Mouse (Mus musculus) limb, embryonic 14.5 days (tissue): Measurements from ENCODE around the gene Olfr584. TPM values are rescaled to one million over a fixed set of nuclear protein-coding genes. Genes with fewer than 3 reads are reported as not detected.

Source experiments
- ATAC-seq: fragments of 200-750 bp; cut with Nextera tagmentation; 2 replicates; pipeline ENCODE4 v1.8.0; 2017; ENCODE audit warnings: low read depth, moderate number of reproducible peaks, moderate TSS enrichment; ENCODE audit not compliant: low FRiP score
- DNase-seq: peaks from one replicate; pipeline ENCODE4 v3.0.0-alpha.2; 2015; ENCODE audit warnings: low spot score
- H3K27ac ChIP-seq: fragments of 300-500 bp; sonication (generic); replicated peaks from 2 replicates; pipeline ENCODE4 v1.5.1; 2014; ENCODE audit warnings: low read depth, mild to moderate bottlenecking, low read length, moderate library complexity, mixed read lengths
- H3K27me3 ChIP-seq: fragments of 300-500 bp; sonication (generic); 2 replicates; pipeline ENCODE4 v1.6.1; 2014; ENCODE audit warnings: low read length, mixed read lengths; ENCODE audit not compliant: control insufficient read depth, insufficient read depth
- H3K36me3 ChIP-seq: fragments of 300-500 bp; sonication (generic); 2 replicates; pipeline ENCODE4 v1.6.1; 2014; ENCODE audit warnings: mild to moderate bottlenecking, low read length, moderate library complexity, mixed read lengths; ENCODE audit not compliant: control insufficient read depth, insufficient read depth
- H3K4me1 ChIP-seq: fragments of 300-500 bp; sonication (generic); 2 replicates; pipeline ENCODE4 v1.6.1; 2014; ENCODE audit warnings: antibody characterized with exemption, low read length, mixed read lengths; ENCODE audit not compliant: control insufficient read depth, insufficient read depth
- H3K4me2 ChIP-seq: fragments of 300-500 bp; sonication (generic); replicated peaks from 2 replicates; pipeline ENCODE4 v1.6.1; 2014; ENCODE audit warnings: low read depth, mild to moderate bottlenecking, low read length, moderate library complexity; ENCODE audit not compliant: severe bottlenecking
- H3K4me3 ChIP-seq: fragments of 300-500 bp; sonication (generic); replicated peaks from 2 replicates; pipeline ENCODE4 v1.5.1; 2014; ENCODE audit warnings: low read length
- H3K9ac ChIP-seq: fragments of 300-500 bp; sonication (generic); 2 replicates; pipeline ENCODE4 v1.6.1; 2014; ENCODE audit warnings: mild to moderate bottlenecking, low read depth, low read length, moderate library complexity; ENCODE audit not compliant: severe bottlenecking
- H3K9me3 ChIP-seq: fragments of 300-500 bp; sonication (generic); 2 replicates; pipeline ENCODE4 v1.6.1; 2016; ENCODE audit warnings: low read length; ENCODE audit not compliant: control insufficient read depth
- POLR2A ChIP-seq: fragments of 200-500 bp; IDR thresholded peaks from 2 replicates; pipeline ENCODE4 v1.8.0; 2012; ENCODE audit warnings: inconsistent platforms, mild to moderate bottlenecking, moderate library complexity, borderline replicate concordance; ENCODE audit not compliant: insufficient read depth, insufficient read length; ENCODE audit errors: extremely low read depth
- WGBS: fragments of 180-500 bp; shearing (Covaris S2); extraction: QIAGEN DNeasy Blood & Tissue Kit; methylation state at CpG from one replicate; pipeline ENCODE4 v1.1.7; 2014; 5-methylcytosine and 5-hydroxymethylcytosine counted together
- polyA plus RNA-seq, 2 experiments: library from polyadenylated mRNA; depleted of rRNA in 1 of 2; stranded (reverse) in 1 of 2; unstranded in 1 of 2; fragments of >200 nt; fragmentation: Nextera tagmentation in 1 of 2; extraction: Ambion mirVana in 1 of 2; gene quantifications; 2 replicates each; pipeline versions ENCODE4 v1.2.1 to v1.2.3; 2012 to 2014

The Olfr584 gene
- polyA plus RNA-seq, 2 experiments: not detected

DNA sequence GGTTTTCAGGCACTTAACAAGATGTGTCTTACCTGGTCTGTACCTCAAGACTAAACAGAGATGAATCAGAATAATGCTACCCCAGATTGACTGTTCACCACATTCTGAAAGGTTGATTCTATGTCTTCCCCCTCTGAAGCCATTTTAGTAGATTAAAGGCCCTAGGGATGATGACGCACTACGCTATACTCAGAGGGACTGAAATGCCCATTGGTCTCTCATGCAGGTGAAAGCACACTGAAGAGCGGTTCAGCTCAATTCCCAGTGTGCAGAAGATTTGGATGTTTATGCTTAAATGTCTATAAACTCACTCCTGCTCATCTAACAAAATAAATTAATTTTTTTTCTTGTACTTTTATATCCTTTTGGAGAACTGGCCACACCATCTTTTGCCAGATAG lies 43.9 kb downstream of the Olfr584 start, which contains the start of gene Olfr586:
TSS of gene Olfr586 (minus strand) at position 101 of the 400 bp plus-strand sequence.
- Histone ChIP-seq H3K9me3 (no peaks in the 10 kb centered on the region), H3K4me3 (no peak within 1 kb of the TSS), H3K27ac (no peak within 1 kb of the TSS), H3K9ac (no peak within 1 kb of the TSS), H3K36me3 (no peaks in the 10 kb centered on the region), H3K4me1 (no peaks in the 10 kb centered on the region), H3K27me3 (no peaks in the 10 kb centered on the region), H3K4me2 (no peak within 1 kb of the TSS)
- ATAC-seq (no peak), DNase-seq (no peak)
- TF ChIP-seq POLR2A: no peak
- WGBS: 89% methylated on average over 3 of the region's 3 CpGs

Other genes with a start within 250 kb of the Olfr584 start
- not detected in 2 replicates for gene Olfr566, start 223.1 kb upstream of the Olfr584 start, polyA plus RNA-seq (2012; rRNA removed)
- not detected in 2 replicates for gene Olfr566, start 223.1 kb upstream of the Olfr584 start, polyA plus RNA-seq (2014; fragmentation: Nextera tagmentation; extraction: Ambion mirVana)
- not detected in 2 replicates for gene Olfr568, start 204.8 kb upstream of the Olfr584 start, polyA plus RNA-seq (2012; rRNA removed)
- not detected in 2 replicates for gene Olfr568, start 204.8 kb upstream of the Olfr584 start, polyA plus RNA-seq (2014; fragmentation: Nextera tagmentation; extraction: Ambion mirVana)
- not detected in 2 replicates for gene Olfr569, start 191.0 kb upstream of the Olfr584 start, polyA plus RNA-seq (2012; rRNA removed)
- not detected in 2 replicates for gene Olfr569, start 191.0 kb upstream of the Olfr584 start, polyA plus RNA-seq (2014; fragmentation: Nextera tagmentation; extraction: Ambion mirVana)
- gene Olfr570, start 187.3 kb upstream of the Olfr584 start, polyA plus RNA-seq (2012; rRNA removed): not detected in 2 replicates
- not detected in 2 replicates for gene Olfr570, start 187.3 kb upstream of the Olfr584 start, polyA plus RNA-seq (2014; fragmentation: Nextera tagmentation; extraction: Ambion mirVana)
- gene Olfr571, start 164.3 kb upstream of the Olfr584 start, polyA plus RNA-seq (2012; rRNA removed): not detected in 2 replicates
- not detected in 2 replicates for gene Olfr571, start 164.3 kb upstream of the Olfr584 start, polyA plus RNA-seq (2014; fragmentation: Nextera tagmentation; extraction: Ambion mirVana)
- gene Olfr572, start 157.5 kb upstream of the Olfr584 start, polyA plus RNA-seq (2012; rRNA removed): not detected in 2 replicates
- not detected in 2 replicates for gene Olfr572, start 157.5 kb upstream of the Olfr584 start, polyA plus RNA-seq (2014; fragmentation: Nextera tagmentation; extraction: Ambion mirVana)
- gene Olfr573-ps1, start 139.3 kb upstream of the Olfr584 start, polyA plus RNA-seq (2012; rRNA removed): not detected in 2 replicates
- not detected in 2 replicates for gene Olfr573-ps1, start 139.3 kb upstream of the Olfr584 start, polyA plus RNA-seq (2014; fragmentation: Nextera tagmentation; extraction: Ambion mirVana)
- not detected in 2 replicates for gene Olfr574, start 133.4 kb upstream of the Olfr584 start, polyA plus RNA-seq (2012; rRNA removed)
- not detected in 2 replicates for gene Olfr574, start 133.4 kb upstream of the Olfr584 start, polyA plus RNA-seq (2014; fragmentation: Nextera tagmentation; extraction: Ambion mirVana)
- gene Olfr575, start 123.1 kb upstream of the Olfr584 start, polyA plus RNA-seq (2012; rRNA removed): not detected in 2 replicates
- not detected in 2 replicates for gene Olfr575, start 123.1 kb upstream of the Olfr584 start, polyA plus RNA-seq (2014; fragmentation: Nextera tagmentation; extraction: Ambion mirVana)
- not detected in 2 replicates for gene Olfr576, start 119.2 kb upstream of the Olfr584 start, polyA plus RNA-seq (2012; rRNA removed)
- not detected in 2 replicates for gene Olfr576, start 119.2 kb upstream of the Olfr584 start, polyA plus RNA-seq (2014; fragmentation: Nextera tagmentation; extraction: Ambion mirVana)
- not detected in 2 replicates for gene Olfr577, start 105.9 kb upstream of the Olfr584 start, polyA plus RNA-seq (2012; rRNA removed)
- not detected in 2 replicates for gene Olfr577, start 105.9 kb upstream of the Olfr584 start, polyA plus RNA-seq (2014; fragmentation: Nextera tagmentation; extraction: Ambion mirVana)
- gene Olfr578, start 92.6 kb upstream of the Olfr584 start, polyA plus RNA-seq (2012; rRNA removed): not detected in 2 replicates
- not detected in 2 replicates for gene Olfr578, start 92.6 kb upstream of the Olfr584 start, polyA plus RNA-seq (2014; fragmentation: Nextera tagmentation; extraction: Ambion mirVana)
- not detected in 2 replicates for gene Olfr582, start 43.9 kb upstream of the Olfr584 start, polyA plus RNA-seq (2012; rRNA removed)
- gene Olfr582, start 43.9 kb upstream of the Olfr584 start, polyA plus RNA-seq (2014; fragmentation: Nextera tagmentation; extraction: Ambion mirVana): not detected in 2 replicates
- not detected in 2 replicates for gene Olfr583, start 30.6 kb upstream of the Olfr584 start, polyA plus RNA-seq (2012; rRNA removed)
- gene Olfr583, start 30.6 kb upstream of the Olfr584 start, polyA plus RNA-seq (2014; fragmentation: Nextera tagmentation; extraction: Ambion mirVana): not detected in 2 replicates
- not detected in 2 replicates for gene Olfr585, start 15.8 kb downstream of the Olfr584 start, polyA plus RNA-seq (2012; rRNA removed)
- gene Olfr585, start 15.8 kb downstream of the Olfr584 start, polyA plus RNA-seq (2014; fragmentation: Nextera tagmentation; extraction: Ambion mirVana): not detected in 2 replicates
- gene Olfr586, start 43.8 kb downstream of the Olfr584 start, polyA plus RNA-seq (2012; rRNA removed): not detected in 2 replicates
- gene Olfr586, start 43.8 kb downstream of the Olfr584 start, polyA plus RNA-seq (2014; fragmentation: Nextera tagmentation; extraction: Ambion mirVana): not detected in 2 replicates
- gene Olfr588-ps1, start 59.0 kb downstream of the Olfr584 start, polyA plus RNA-seq (2012; rRNA removed): not detected in 2 replicates
- not detected in 2 replicates for gene Olfr588-ps1, start 59.0 kb downstream of the Olfr584 start, polyA plus RNA-seq (2014; fragmentation: Nextera tagmentation; extraction: Ambion mirVana)
- not detected in 2 replicates for gene Olfr589, start 74.5 kb downstream of the Olfr584 start, polyA plus RNA-seq (2012; rRNA removed)
- not detected in 2 replicates for gene Olfr589, start 74.5 kb downstream of the Olfr584 start, polyA plus RNA-seq (2014; fragmentation: Nextera tagmentation; extraction: Ambion mirVana)
- not detected in 2 replicates for gene Olfr591, start 96.5 kb downstream of the Olfr584 start, polyA plus RNA-seq (2012; rRNA removed)
- gene Olfr591, start 96.5 kb downstream of the Olfr584 start, polyA plus RNA-seq (2014; fragmentation: Nextera tagmentation; extraction: Ambion mirVana): not detected in 2 replicates
- gene Olfr592, start 102.9 kb downstream of the Olfr584 start, polyA plus RNA-seq (2012; rRNA removed): not detected in 2 replicates
- not detected in 2 replicates for gene Olfr592, start 102.9 kb downstream of the Olfr584 start, polyA plus RNA-seq (2014; fragmentation: Nextera tagmentation; extraction: Ambion mirVana)
- gene Olfr593, start 130.0 kb downstream of the Olfr584 start, polyA plus RNA-seq (2012; rRNA removed): not detected in 2 replicates
- gene Olfr593, start 130.0 kb downstream of the Olfr584 start, polyA plus RNA-seq (2014; fragmentation: Nextera tagmentation; extraction: Ambion mirVana): not detected in 2 replicates
- gene Olfr594, start 135.1 kb downstream of the Olfr584 start, polyA plus RNA-seq (2012; rRNA removed): not detected in 2 replicates
- not detected in 2 replicates for gene Olfr594, start 135.1 kb downstream of the Olfr584 start, polyA plus RNA-seq (2014; fragmentation: Nextera tagmentation; extraction: Ambion mirVana)
- gene Usp17ld, start 170.6 kb downstream of the Olfr584 start, polyA plus RNA-seq (2012; rRNA removed): not detected in 2 replicates
- gene Usp17ld, start 170.6 kb downstream of the Olfr584 start, polyA plus RNA-seq (2014; fragmentation: Nextera tagmentation; extraction: Ambion mirVana): not detected in 2 replicates
- not detected in 2 replicates for gene Olfr596, start 223.8 kb downstream of the Olfr584 start, polyA plus RNA-seq (2012; rRNA removed)
- gene Olfr596, start 223.8 kb downstream of the Olfr584 start, polyA plus RNA-seq (2014; fragmentation: Nextera tagmentation; extraction: Ambion mirVana): not detected in 2 replicates
- not detected in 2 replicates for gene Olfr597, start 234.4 kb downstream of the Olfr584 start, polyA plus RNA-seq (2012; rRNA removed)
- gene Olfr597, start 234.4 kb downstream of the Olfr584 start, polyA plus RNA-seq (2014; fragmentation: Nextera tagmentation; extraction: Ambion mirVana): not detected in 2 replicates
- gene Olfr598, start 241.7 kb downstream of the Olfr584 start, polyA plus RNA-seq (2012; rRNA removed): not detected in 2 replicates
- gene Olfr598, start 241.7 kb downstream of the Olfr584 start, polyA plus RNA-seq (2014; fragmentation: Nextera tagmentation; extraction: Ambion mirVana): not detected in 2 replicates